Mouse (Mus musculus) liver, adult 2 months (tissue): ENCODE results near the gene Sla2.
"Not testable (repeated sequence)": the region's sequence is repeated elsewhere in the genome, so short reads cannot be mapped to it uniquely, and the experiment has no call there.

Experiments
- CTCF ChIP-seq: fragments of 200-500 bp; IDR thresholded peaks from 2 replicates; pipeline ENCODE4 v1.5.1; 2011; ENCODE audit warnings: low read depth, low read length, control low read depth
- POLR2A ChIP-seq: fragments of 200-500 bp; IDR thresholded peaks from 2 replicates; pipeline ENCODE4 v1.6.1; 2011; ENCODE audit warnings: low read length, control low read depth; ENCODE audit not compliant: insufficient read depth; ENCODE audit errors: extremely low read depth

DNA sequence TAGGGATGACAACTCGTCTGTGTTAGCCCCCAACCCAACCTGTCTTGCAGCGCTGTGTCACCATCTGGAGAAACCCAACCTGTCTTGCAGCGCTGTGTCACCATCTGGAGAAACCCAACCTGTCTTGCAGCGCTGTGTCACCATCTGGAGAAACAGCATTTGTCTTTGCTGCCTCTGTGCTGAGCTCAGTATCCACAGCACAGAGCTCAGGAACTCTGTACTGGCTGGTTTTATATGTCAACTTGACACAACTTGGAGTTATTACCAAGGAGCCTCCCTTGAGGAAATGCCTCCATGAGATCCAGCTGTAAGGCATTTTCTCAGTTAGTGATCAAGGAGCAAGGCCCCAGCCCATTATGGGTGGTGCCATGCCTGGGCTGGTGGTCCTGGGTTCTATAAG lies 38.1 kb upstream of the Sla2 start:
- not testable (repeated sequence) for TF ChIP-seq POLR2A, CTCF
